In the genomic region with DNA sequence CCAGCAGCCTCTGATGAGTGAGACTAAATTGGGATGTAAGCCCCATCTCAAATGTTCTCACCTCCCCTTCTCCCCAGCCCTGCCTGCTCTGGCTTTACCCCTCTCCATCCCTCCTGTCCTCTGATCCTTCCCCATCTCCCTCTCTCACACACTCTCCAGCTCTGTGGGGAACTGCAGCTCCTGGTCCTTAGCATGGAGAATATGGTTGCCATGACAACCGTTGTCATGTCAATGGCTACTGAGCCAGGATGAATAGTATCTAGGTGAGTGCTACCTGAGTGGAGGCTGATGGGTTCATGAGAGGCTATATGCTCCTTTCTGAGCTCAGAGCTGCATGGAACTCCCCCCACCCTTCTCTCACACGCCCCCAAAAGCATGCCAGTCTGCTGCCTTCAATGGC, we compare ENCODE assay signal across 13 mouse cellular contexts. TPM values are rescaled to one million over a fixed set of nuclear protein-coding genes. Genes with fewer than 3 reads are reported as not detected.
DNase-seq lines count a peak whose midpoint lies in the region; ATAC-seq and TF ChIP-seq lines count a peak whose summit lies in the region.
"Had no signal": no experiment of that assay in that cellular context is flagged by ENCODE, and none has a peak within 500 bp of the region (broad histone marks: within the 10 kb centered on the region; RNA-seq: fewer than 3 reads in every experiment).

No protein-coding gene starts in this region.

- no peak for TF ChIP-seq CTCF in hindbrain, postnatal 0 days (IDR thresholded peaks at IDR 0.05; ENCODE audit: low read depth)

- H3K4me1 ChIP-seq in hindbrain, postnatal 0 days (ENCODE audit: insufficient read depth, low read length), result peaks cover 55% of the 10 kb centered on the region
- H3K4me1 ChIP-seq in neural tube, embryonic 15.5 days, result peaks cover 71% of the 10 kb centered on the region

- peaks cover 8% of the 10 kb centered on the region for H3K36me3 ChIP-seq in hindbrain, postnatal 0 days (ENCODE audit: insufficient read depth, low read length)
- no peaks in the 10 kb centered on the region; the same call in 1 of the 2 replicates for H3K36me3 ChIP-seq in neural tube, embryonic 15.5 days
- H3K36me3 ChIP-seq: lung, embryonic 15.5 days had no signal

- H3K4me2 ChIP-seq in hindbrain, postnatal 0 days (ENCODE audit: low read depth, low read length), result peak overlapping the region; percentile 24
- peak overlapping the region; percentile 30 for H3K4me2 ChIP-seq in neural tube, embryonic 15.5 days
- H3K4me2 ChIP-seq: heart, embryonic 12.5 days; limb, embryonic 12.5 days; lung, embryonic 15.5 days had no signal

- no peaks in the 10 kb centered on the region for H3K9me3 ChIP-seq in hindbrain, postnatal 0 days (ENCODE audit: low read length)
- H3K9me3 ChIP-seq in neural tube, embryonic 15.5 days (replicated peaks), result no peaks in the 10 kb centered on the region
- H3K9me3 ChIP-seq: heart, embryonic 12.5 days; limb, embryonic 12.5 days; lung, embryonic 15.5 days had no signal

- WGBS in hindbrain, postnatal 0 days, result 54% methylated on average over 2 of the region's 2 CpGs
- WGBS in neural tube, embryonic 15.5 days, result 35% methylated on average over 2 of the region's 2 CpGs

- no peaks in the 10 kb centered on the region for H3K27me3 ChIP-seq in hindbrain, postnatal 0 days (ENCODE audit: insufficient read depth, low read length)
- H3K27me3 ChIP-seq in neural tube, embryonic 15.5 days (replicated peaks), result no peaks in the 10 kb centered on the region
- H3K27me3 ChIP-seq: heart, embryonic 12.5 days; limb, embryonic 12.5 days; lung, embryonic 15.5 days had no signal

- no peak overlapping the region for H3K4me3 ChIP-seq in hindbrain, postnatal 0 days (ENCODE audit: low read length)
- H3K4me3 ChIP-seq in neural tube, embryonic 15.5 days (replicated peaks), result no peak overlapping the region
- H3K4me3 ChIP-seq: heart, embryonic 12.5 days; limb, embryonic 12.5 days; lung, embryonic 15.5 days had no signal

- ATAC-seq in hindbrain, postnatal 0 days, result peak; percentile 48
- ATAC-seq in neural tube, embryonic 15.5 days (ENCODE audit: low FRiP score), result peak; percentile 62
- ATAC-seq: intestine, embryonic 16.5 days had no signal

- H3K9ac ChIP-seq in hindbrain, postnatal 0 days (replicated peaks; ENCODE audit: low read length), result no peak overlapping the region
- H3K9ac ChIP-seq in neural tube, embryonic 15.5 days (replicated peaks), result 0 out of 2 replicates have a peak overlapping the region, but pooled peaks have one; percentile 28
- H3K9ac ChIP-seq: heart, embryonic 12.5 days; limb, embryonic 12.5 days; lung, embryonic 15.5 days had no signal

- peak; percentile 70 to 75 for DNase-seq in cerebellum, postnatal 10 days
- DNase-seq in cerebellum, adult 9-10 months, result no peak
- peak; percentile 39 for DNase-seq in right cerebral cortex, adult 18-20 months
- no peak for DNase-seq in right cerebral cortex, postnatal 4 days
- DNase-seq in hindbrain, postnatal 0 days (ENCODE audit: low spot score), result peak; percentile 90
- DNase-seq in thymus, postnatal 4 days, result no peak
- DNase-seq in spleen, adult 12 weeks (ENCODE audit: low spot score), result no peak
- DNase-seq: thymus, adult 2 months had no signal

- H3K27ac ChIP-seq in hindbrain, postnatal 0 days, result peak overlapping the region; percentile 80
- peak overlapping the region; percentile 77 for H3K27ac ChIP-seq in neural tube, embryonic 15.5 days (replicated peaks)
- H3K27ac ChIP-seq: limb, embryonic 12.5 days; lung, embryonic 15.5 days had no signal

RNA-seq across cellular contexts. Expression of gene Sdc3, which starts 21.6 kb away (rescaled TPM):
- 587 and 649 TPM in 2 replicates for total RNA-seq in hindbrain, postnatal 0 days (2014; rRNA removed)
- polyA plus RNA-seq in hindbrain, postnatal 0 days (2015; fragmentation: Nextera tagmentation; extraction: Ambion mirVana), result 150 and 180 TPM in 2 replicates
- polyA plus RNA-seq in neural tube, embryonic 15.5 days (2015; fragmentation: Nextera tagmentation; extraction: Ambion mirVana), result 117 and 130 TPM in 2 replicates

Comparison
In these comparisons a context has a peak if more than half of its experiments do, and no peak if none do; other contexts are left out.
1. DNase-seq: peak in cerebellum, postnatal 10 days (2 of 2), right cerebral cortex, adult 18-20 months (single experiment) and hindbrain, postnatal 0 days (single experiment); none in cerebellum, adult 9-10 months (single experiment), right cerebral cortex, postnatal 4 days (single experiment), thymus, postnatal 4 days (single experiment) and spleen, adult 12 weeks (single experiment).